Mouse (Mus musculus) T-helper 17 cell (primary cell): Measurements from ENCODE around the gene Calhm2.

Experiments
- in situ Hi-C, 2 experiments: fragments of 300-600 bp; cut with MboI, MseI; formaldehyde crosslinking; loops; 1 replicate in 1 of 2; 2 replicates in 1 of 2; pipeline ENCODE4 v1.15.1; 2025; ENCODE audit warnings: high pct_unique_total_duplicates in 2 of 2

Calhm2 gene

DNA sequence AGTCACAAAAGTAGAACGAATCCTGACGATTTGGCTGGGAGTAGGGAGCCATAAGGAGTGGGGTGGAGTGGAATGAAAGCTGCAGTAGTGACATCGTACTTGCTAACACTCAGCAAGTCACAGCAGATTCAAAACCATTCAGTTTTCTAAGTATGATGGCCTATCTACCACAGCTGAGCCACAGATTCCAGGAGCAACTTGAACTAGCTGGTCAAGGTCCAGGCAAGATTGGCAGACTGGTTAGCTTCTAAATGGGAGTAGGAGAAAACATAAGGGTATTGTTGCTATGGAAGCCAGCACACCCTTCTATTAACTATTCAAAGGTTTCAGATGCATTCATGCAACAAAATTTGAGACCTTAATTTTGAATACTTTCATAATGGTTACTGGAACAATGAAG, 49.9 kb downstream of the Calhm2 start:
- in situ Hi-C loops: no loop called here

DNA sequence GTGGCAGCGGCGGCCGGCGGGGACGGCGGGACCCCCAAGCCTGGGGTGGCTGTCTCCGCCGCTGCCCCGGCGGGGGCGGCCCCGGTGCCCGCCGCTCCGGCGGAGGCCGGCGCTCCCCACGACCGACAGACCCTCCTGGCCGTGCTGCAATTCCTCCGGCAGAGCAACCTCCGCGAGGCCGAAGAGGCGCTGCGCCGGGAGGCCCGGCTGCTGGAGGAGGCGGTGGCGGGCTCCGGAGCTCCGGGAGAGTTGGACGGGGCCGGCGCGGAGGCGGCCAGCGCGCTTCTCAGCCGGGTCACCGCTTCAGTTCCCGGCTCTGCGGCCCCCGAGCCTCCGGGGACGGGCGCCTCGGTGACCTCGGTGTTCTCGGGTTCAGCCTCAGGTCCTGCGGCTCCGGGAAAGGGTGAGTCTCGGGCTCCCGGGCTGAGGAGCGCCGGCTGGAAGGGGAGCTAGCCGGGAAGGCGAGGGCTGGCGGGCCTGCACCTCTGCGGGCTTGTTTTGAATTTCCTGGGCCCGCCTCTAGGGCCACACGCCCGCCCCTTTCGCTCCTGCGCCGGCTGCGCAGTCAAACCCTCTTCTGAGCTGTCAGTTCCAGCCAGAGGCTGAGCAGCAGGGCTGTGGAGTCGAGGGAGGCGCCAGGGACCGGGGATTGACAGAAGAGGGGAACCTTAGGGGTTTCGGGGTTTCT, 70.0 kb downstream of the Calhm2 start:
- in situ Hi-C loops: loop anchor here in 1 of 2 experiments (25.0 kb wide), 1 partner anchor 1281 kb away; the partner anchor contains the start of gene Mgea5

DNA sequence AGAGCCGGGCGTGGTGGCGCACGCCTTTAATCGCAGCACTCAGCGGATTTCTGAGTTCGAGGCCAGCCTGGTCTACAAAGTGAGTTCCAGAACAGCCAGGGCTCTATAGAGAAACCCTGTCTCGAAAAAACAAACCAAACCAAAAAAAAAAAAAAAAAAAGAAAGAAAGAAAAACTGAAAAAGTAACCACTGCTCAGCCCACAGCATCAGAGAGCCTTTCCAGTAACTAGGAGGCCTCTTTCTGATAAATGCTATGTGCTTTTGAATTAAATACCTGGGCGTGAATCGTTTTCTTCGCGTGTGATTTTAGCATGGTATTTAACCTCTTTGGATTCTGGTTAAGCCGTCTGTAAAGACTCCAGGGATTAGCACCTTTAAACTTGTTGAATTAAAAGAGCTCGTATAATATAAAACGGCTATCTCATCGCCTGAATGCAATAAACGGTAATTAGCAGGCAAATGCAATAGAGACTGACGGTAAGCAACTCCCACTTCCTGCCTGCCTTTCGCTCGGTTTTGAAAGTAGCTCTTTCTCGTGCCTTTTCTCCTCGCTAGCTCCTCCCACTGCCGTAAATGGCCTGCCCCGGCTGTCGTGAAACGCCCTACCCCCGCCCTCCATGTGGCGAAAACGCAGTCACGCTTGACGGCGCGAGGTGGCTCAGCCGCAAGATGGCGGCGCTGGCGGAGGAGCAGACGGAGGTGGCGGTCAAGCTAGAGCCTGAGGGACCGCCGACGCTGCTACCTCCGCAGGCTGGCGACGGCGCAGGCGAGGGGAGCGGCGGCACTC, 70.8 kb downstream of the Calhm2 start, which contains the start of gene Taf5:
Gene Taf5 (plus strand): TSS at position 651 of the 787 bp plus-strand sequence.
- in situ Hi-C loops: loop anchor here in 1 of 2 experiments (25.0 kb wide), 1 partner anchor 1280 kb away; the partner anchor contains the start of gene Mgea5

DNA sequence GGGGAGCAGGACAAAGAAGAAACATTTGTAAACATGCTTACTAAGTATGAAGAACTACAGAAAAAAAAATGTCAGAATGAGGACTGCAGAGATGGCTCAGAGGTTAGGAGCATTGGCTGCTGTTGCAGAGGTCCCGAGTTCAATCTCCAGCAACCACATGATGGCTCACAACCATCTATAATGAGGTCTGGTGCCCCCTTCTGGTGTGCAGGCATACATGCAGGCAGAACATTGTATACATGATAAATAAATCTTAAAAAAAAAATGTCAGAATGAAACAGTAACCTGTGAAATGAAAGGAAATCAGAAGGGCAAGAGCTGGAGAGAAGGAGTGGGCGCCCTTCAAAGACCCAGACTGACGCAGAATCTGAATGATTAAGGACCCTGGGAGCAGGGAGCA, 72.2 kb downstream of the Calhm2 start:
- in situ Hi-C loops: loop anchor here in 1 of 2 experiments (25.0 kb wide), 1 partner anchor 1279 kb away; the partner anchor contains the start of gene Mgea5

DNA sequence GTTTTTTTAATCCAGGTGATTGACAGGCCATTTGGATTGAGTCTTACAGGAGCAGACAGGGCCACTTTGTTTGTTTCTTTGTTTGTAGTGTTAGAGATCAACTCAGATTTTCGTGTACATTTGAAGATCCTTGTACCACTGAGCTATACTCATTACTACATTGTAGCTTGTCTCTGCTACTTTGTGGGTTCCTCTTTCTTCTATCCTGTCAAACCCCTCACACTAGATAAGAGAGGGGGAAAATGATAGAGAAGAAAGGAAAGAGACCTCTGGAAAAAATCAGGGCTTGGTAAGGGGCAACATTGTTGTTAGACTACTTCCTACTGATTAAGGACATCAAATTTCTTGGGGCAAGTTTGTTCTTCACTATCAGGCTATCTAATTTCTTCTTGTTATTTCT, 80.4 kb downstream of the Calhm2 start:
- in situ Hi-C loops: loop anchor here in 1 of 2 experiments (25.0 kb wide), 1 partner anchor 1270 kb away; the partner anchor contains the start of gene Mgea5
